Mouse (Mus musculus) ovary, postnatal 10 days (tissue): ENCODE data around the gene Fut9.

ENCODE experiments used
- DNase-seq: peaks from one replicate; pipeline ENCODE4 v3.0.0; 2022; ENCODE audit warnings: low spot score

Fut9 gene

DNA sequence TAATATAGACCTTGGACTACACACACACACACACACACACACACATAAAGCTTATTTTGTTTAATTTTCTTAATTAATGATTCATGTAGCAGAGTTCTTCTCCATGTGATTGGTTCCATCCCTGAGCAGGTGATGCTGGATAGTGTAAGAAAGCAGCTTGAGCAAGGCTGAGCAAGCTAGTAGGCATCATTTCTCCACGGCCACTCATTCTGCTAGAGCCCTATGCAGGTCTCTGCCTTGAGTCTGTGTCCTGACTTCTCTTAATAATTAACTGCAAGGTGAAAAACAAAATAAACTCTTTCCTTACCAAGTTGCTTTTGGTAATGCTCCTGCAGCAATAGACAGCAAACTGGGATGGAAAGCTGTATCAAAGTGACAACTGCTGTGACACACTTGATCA is 152.5 kb downstream of the Fut9 start:
- DNase-seq, result no peak

GRCm38 (mm10) chr4:25645580-25645979 is 154.5 kb downstream of the Fut9 start:
- DNase-seq, result no peak

DNA sequence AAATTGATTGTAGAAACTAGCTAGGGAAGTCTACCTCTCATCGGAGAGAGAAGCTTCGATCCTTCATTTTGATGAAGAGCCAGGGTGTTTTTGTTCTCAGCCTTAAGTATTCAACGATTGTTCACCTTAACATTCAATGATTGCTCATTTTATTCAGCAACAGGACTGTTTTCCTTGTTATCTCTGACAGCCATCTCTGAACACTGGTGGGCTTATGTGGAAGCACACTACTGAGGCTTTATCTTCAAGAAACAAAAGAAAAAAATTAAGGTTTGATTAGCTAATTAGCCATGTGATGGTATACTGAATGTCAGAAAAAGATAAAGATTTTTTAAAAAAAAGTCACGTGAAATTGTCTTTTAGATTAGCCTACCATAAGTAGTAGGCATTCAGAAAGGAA is 158.1 kb downstream of the Fut9 start:
- DNase-seq, result no peak

- DNase-seq, result no peak
Measured at GRCm38 (mm10) chr4:25633262-25633661, 166.8 kb downstream of the Fut9 start.

- DNase-seq, result no peak
Measured at GRCm38 (mm10) chr4:25628113-25628512, 171.9 kb downstream of the Fut9 start.

DNA sequence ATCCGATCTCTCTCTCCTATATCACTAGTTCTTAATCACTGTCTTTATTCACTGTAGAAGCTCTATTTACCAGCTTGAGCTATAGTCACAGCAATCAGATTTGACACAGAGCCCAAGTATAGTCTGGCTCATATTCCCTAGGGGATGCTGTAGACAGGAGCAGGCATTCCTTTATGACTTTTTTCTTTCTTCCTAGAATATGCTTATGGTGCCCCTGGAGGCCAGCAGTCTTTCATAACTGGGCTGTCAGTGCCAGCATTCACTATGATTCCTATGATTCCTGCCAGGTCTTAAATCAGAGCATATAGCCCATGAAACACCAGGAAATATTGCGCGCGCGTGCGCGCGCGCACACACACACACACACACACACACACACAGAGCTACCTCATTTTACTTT is 172.6 kb downstream of the Fut9 start:
- no peak for DNase-seq

- no peak for DNase-seq
Measured at GRCm38 (mm10) chr4:25627039-25627438, 173.0 kb downstream of the Fut9 start.

DNA sequence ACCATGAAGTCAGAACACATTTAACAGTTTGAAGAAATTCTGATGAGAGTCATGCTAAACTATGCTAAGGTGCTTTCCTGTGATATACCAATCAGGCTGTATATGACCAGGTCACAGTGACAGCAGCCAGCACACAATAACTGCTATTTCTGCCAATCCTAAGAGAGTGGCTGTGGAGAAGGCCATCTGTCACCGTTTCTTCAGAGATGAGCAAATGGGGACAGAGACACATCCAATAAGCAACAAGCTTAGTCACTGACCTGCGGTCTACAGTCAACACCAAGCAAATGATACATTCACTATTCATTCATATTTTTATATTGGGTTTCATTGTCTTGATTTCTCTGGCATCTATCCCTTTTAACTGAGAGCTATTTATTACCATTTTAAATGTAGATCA is 176.9 kb downstream of the Fut9 start:
- no peak for DNase-seq

GRCm38 (mm10) chr4:25617301-25617700 is 182.7 kb downstream of the Fut9 start:
- DNase-seq, result no peak

DNA sequence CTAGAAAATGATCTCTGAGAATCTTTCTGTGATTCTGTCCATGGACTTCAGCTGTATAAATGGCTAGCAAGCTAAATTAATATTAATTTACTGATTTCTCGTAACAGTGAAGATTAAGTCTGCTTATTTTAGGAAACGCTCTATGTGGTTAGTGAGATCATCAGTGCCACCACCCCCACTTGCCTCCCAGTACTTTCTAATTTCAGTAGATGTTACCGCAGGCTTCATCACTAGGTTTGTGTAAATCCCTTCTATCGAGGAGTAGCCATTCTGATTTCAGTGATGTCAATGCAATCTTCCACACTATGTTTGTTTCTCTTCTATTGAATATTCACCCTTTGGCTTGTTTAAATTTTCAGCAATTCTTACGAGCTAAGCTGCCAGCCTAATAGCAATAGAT is 186.6 kb downstream of the Fut9 start:
- DNase-seq, result no peak

- DNase-seq, result no peak
Measured at GRCm38 (mm10) chr4:25610481-25610880, 189.6 kb downstream of the Fut9 start.

- no peak for DNase-seq
Measured at GRCm38 (mm10) chr4:25593218-25593617, 206.8 kb downstream of the Fut9 start.
